Mouse (Mus musculus): ENCODE results near the gene Olfr898. TPM values are rescaled to one million over a fixed set of nuclear protein-coding genes. Genes with fewer than 3 reads are reported as not detected.

Gene Olfr898
- polyA plus RNA-seq (2014; fragmentation: Nextera tagmentation; extraction: Ambion mirVana), result not detected in 2 replicates

DNA sequence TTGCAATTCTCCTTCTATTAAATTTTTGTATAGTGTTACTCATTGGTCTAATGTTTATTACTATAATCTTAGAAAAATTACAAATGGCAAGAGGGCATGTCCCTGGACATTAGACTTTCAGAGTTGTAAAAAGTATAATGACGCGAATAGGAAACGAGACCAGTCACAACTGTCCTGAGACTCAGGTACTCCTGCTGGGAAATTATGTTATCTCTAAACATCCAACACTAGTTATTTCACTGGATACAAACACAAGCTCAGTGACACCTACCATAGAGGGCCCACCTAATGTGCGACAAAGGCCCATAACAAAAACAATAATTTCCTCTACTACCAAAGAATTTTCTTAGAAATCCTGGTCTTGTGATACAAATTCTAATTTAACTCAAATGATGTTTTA is at the start of gene Olfr898:
Olfr898 (plus strand) TSS at position 301 of the 400 bp plus-strand sequence.
- Histone ChIP-seq H3K27ac (ENCODE audit: low read depth, low read length) (no peak within 1 kb of the TSS), H3K27me3 (ENCODE audit: control insufficient read depth, insufficient read depth, low read length) (no peaks in the 10 kb centered on the region), H3K9ac (ENCODE audit: low read length) (no peak within 1 kb of the TSS), H3K9me3 (ENCODE audit: control insufficient read depth, low read length) (no peaks in the 10 kb centered on the region), H3K36me3 (ENCODE audit: control insufficient read depth, insufficient read depth, low read length) (no peaks in the 10 kb centered on the region), H3K4me2 (ENCODE audit: low read depth, low read length, severe bottlenecking) (no peak within 1 kb of the TSS), H3K4me1 (replicated peaks; ENCODE audit: control insufficient read depth, insufficient read depth, low read length) (no peaks in the 10 kb centered on the region), H3K4me3 (ENCODE audit: low read depth, low read length) (no peak within 1 kb of the TSS)
- no peak for ATAC-seq (replicated peaks; ENCODE audit: low FRiP score)
- DNase-seq (ENCODE audit: low spot score), result no peak
- 93% methylated on average over 4 of the region's 4 CpGs for WGBS

GRCm38 (mm10) chr9:38328760-38329159 is 19.5 kb upstream of the Olfr898 start, which contains the start of gene Olfr25:
Gene Olfr25, plus strand, starts transcription at chr9:38329060.
- no peaks in the 10 kb centered on the region for H3K9me3 ChIP-seq (ENCODE audit: control insufficient read depth, low read length)
- no peaks in the 10 kb centered on the region for H3K36me3 ChIP-seq (ENCODE audit: control insufficient read depth, insufficient read depth, low read length)
- H3K27me3 ChIP-seq (ENCODE audit: control insufficient read depth, insufficient read depth, low read length), result no peaks in the 10 kb centered on the region
- DNase-seq (ENCODE audit: low spot score), result no peak
- H3K4me1 ChIP-seq (replicated peaks; ENCODE audit: control insufficient read depth, insufficient read depth, low read length), result no peaks in the 10 kb centered on the region
- ATAC-seq (replicated peaks; ENCODE audit: low FRiP score), result no peak
- WGBS, result 75% methylated on average over 3 of the region's 3 CpGs
- H3K4me2 ChIP-seq (ENCODE audit: low read depth, low read length, severe bottlenecking), result no peak within 1 kb of the TSS
- H3K9ac ChIP-seq (ENCODE audit: low read length), result no peak within 1 kb of the TSS
- H3K4me3 ChIP-seq (ENCODE audit: low read depth, low read length), result no peak within 1 kb of the TSS
- H3K27ac ChIP-seq (ENCODE audit: low read depth, low read length), result no peak within 1 kb of the TSS

- no peaks in the 10 kb centered on the region for H3K4me1 ChIP-seq (replicated peaks; ENCODE audit: control insufficient read depth, insufficient read depth, low read length)
- 85% methylated on average over 2 of the region's 2 CpGs for WGBS
- no peak for DNase-seq (ENCODE audit: low spot score)
- H3K36me3 ChIP-seq (ENCODE audit: control insufficient read depth, insufficient read depth, low read length), result no peaks in the 10 kb centered on the region
- no peak within 1 kb of the TSS for H3K4me2 ChIP-seq (ENCODE audit: low read depth, low read length, severe bottlenecking)
- H3K9ac ChIP-seq (ENCODE audit: low read length), result no peak within 1 kb of the TSS
- no peaks in the 10 kb centered on the region for H3K27me3 ChIP-seq (ENCODE audit: control insufficient read depth, insufficient read depth, low read length)
- no peak within 1 kb of the TSS for H3K4me3 ChIP-seq (ENCODE audit: low read depth, low read length)
- no peak for ATAC-seq (replicated peaks; ENCODE audit: low FRiP score)
- H3K27ac ChIP-seq (ENCODE audit: low read depth, low read length), result no peak within 1 kb of the TSS
- no peaks in the 10 kb centered on the region for H3K9me3 ChIP-seq (ENCODE audit: control insufficient read depth, low read length)
Observed at GRCm38 (mm10) chr9:38366596-38366995, 18.4 kb downstream of the Olfr898 start, which contains the start of gene Olfr250. Gene Olfr250, plus strand, starts transcription at chr9:38366896.

DNA sequence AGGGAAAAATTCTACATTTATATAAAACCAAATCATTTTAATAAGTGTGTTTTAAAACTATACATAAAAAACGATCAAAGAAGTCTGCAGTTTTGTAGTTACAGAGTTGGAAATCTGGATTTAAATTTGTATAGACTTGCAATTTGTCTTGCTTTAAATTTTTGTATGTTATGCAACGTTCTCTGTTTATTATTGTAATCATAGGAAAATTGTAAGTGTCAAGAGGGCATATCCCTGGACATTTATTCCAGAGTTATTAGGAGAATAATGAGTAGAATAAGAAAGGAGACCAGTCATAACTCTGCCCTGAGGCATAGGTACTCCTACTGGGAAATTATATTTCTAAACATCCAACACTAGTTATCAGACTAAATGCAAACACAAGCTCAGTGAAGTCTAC is 28.6 kb downstream of the Olfr898 start, which contains the start of gene Olfr251:
Olfr251 (plus strand) TSS at position 301 of the 400 bp plus-strand sequence.
- DNase-seq (ENCODE audit: low spot score), result no peak
- H3K27ac ChIP-seq (ENCODE audit: low read depth, low read length), result no peak within 1 kb of the TSS
- H3K4me3 ChIP-seq (ENCODE audit: low read depth, low read length), result no peak within 1 kb of the TSS
- no peak within 1 kb of the TSS for H3K4me2 ChIP-seq (ENCODE audit: low read depth, low read length, severe bottlenecking)
- H3K27me3 ChIP-seq (ENCODE audit: control insufficient read depth, insufficient read depth, low read length), result no peaks in the 10 kb centered on the region
- no peak within 1 kb of the TSS for H3K9ac ChIP-seq (ENCODE audit: low read length)
- 77% methylated on average over 2 of the region's 2 CpGs for WGBS
- no peaks in the 10 kb centered on the region for H3K4me1 ChIP-seq (replicated peaks; ENCODE audit: control insufficient read depth, insufficient read depth, low read length)
- no peaks in the 10 kb centered on the region for H3K36me3 ChIP-seq (ENCODE audit: control insufficient read depth, insufficient read depth, low read length)
- H3K9me3 ChIP-seq (ENCODE audit: control insufficient read depth, low read length), result no peaks in the 10 kb centered on the region
- no peak for ATAC-seq (replicated peaks; ENCODE audit: low FRiP score)

DNA sequence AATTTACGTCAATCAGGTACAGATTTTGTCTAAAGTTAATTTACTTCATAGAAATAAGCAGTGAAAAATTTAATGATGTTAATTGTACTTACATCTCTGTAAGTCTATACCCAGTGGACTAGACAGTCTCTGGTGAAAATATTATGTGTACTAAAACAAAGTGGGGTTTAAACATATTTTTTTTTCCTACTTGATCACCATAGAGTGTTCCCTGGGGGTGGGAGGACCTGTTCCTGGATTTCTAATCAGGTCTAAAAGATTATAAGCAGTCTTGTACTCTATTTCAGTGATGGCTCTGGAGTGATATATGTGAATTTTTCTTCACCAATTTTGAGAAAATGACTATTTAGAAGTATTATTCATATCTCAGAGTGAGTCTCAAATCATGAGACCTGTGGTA is 53.2 kb downstream of the Olfr898 start, which contains the start of gene Olfr147:
Olfr147 (plus strand) TSS at position 301 of the 400 bp plus-strand sequence.
- H3K36me3 ChIP-seq (ENCODE audit: control insufficient read depth, insufficient read depth, low read length), result no peaks in the 10 kb centered on the region
- no peak within 1 kb of the TSS for H3K9ac ChIP-seq (ENCODE audit: low read length)
- no peaks in the 10 kb centered on the region for H3K27me3 ChIP-seq (ENCODE audit: control insufficient read depth, insufficient read depth, low read length)
- H3K27ac ChIP-seq (ENCODE audit: low read depth, low read length), result no peak within 1 kb of the TSS
- 92% methylated on average over 1 of the region's 1 CpGs for WGBS
- H3K4me3 ChIP-seq (ENCODE audit: low read depth, low read length), result no peak within 1 kb of the TSS
- H3K4me2 ChIP-seq (ENCODE audit: low read depth, low read length, severe bottlenecking), result no peak within 1 kb of the TSS
- DNase-seq (ENCODE audit: low spot score), result no peak
- H3K4me1 ChIP-seq (replicated peaks; ENCODE audit: control insufficient read depth, insufficient read depth, low read length), result no peaks in the 10 kb centered on the region
- ATAC-seq (replicated peaks; ENCODE audit: low FRiP score), result no peak
- H3K9me3 ChIP-seq (ENCODE audit: control insufficient read depth, low read length), result no peaks in the 10 kb centered on the region

Other genes with a start within 250 kb of the Olfr898 start
- not detected in 2 replicates for gene Olfr888, start 240.3 kb upstream of the Olfr898 start, polyA plus RNA-seq (2014; fragmentation: Nextera tagmentation; extraction: Ambion mirVana)
- gene Olfr889, start 233.2 kb upstream of the Olfr898 start, polyA plus RNA-seq (2014; fragmentation: Nextera tagmentation; extraction: Ambion mirVana), result 0.11 and 0.12 TPM in 2 replicates
- gene Olfr890, start 205.9 kb upstream of the Olfr898 start, polyA plus RNA-seq (2014; fragmentation: Nextera tagmentation; extraction: Ambion mirVana), result not detected in 2 replicates
- not detected in 2 replicates for gene Olfr891, start 167.6 kb upstream of the Olfr898 start, polyA plus RNA-seq (2014; fragmentation: Nextera tagmentation; extraction: Ambion mirVana)
- gene Olfr893, start 140.0 kb upstream of the Olfr898 start, polyA plus RNA-seq (2014; fragmentation: Nextera tagmentation; extraction: Ambion mirVana), result not detected in 2 replicates
- gene Olfr894, start 130.4 kb upstream of the Olfr898 start, polyA plus RNA-seq (2014; fragmentation: Nextera tagmentation; extraction: Ambion mirVana), result not detected in 2 replicates
- not detected in 2 replicates for gene Olfr143, start 95.6 kb upstream of the Olfr898 start, polyA plus RNA-seq (2014; fragmentation: Nextera tagmentation; extraction: Ambion mirVana)
- not detected in 2 replicates for gene Olfr895, start 80.6 kb upstream of the Olfr898 start, polyA plus RNA-seq (2014; fragmentation: Nextera tagmentation; extraction: Ambion mirVana)
- gene Olfr896-ps1, start 57.3 kb upstream of the Olfr898 start, polyA plus RNA-seq (2014; fragmentation: Nextera tagmentation; extraction: Ambion mirVana), result not detected in 2 replicates
- not detected in 2 replicates for gene Olfr25, start 19.4 kb upstream of the Olfr898 start, polyA plus RNA-seq (2014; fragmentation: Nextera tagmentation; extraction: Ambion mirVana)
- not detected in 2 replicates for gene Olfr250, start 18.5 kb downstream of the Olfr898 start, polyA plus RNA-seq (2014; fragmentation: Nextera tagmentation; extraction: Ambion mirVana)
- not detected in 2 replicates for gene Olfr251, start 28.7 kb downstream of the Olfr898 start, polyA plus RNA-seq (2014; fragmentation: Nextera tagmentation; extraction: Ambion mirVana)
- not detected in 2 replicates for gene Olfr147, start 53.3 kb downstream of the Olfr898 start, polyA plus RNA-seq (2014; fragmentation: Nextera tagmentation; extraction: Ambion mirVana)
- gene Olfr901, start 81.0 kb downstream of the Olfr898 start, polyA plus RNA-seq (2014; fragmentation: Nextera tagmentation; extraction: Ambion mirVana), result not detected in 2 replicates
- gene Olfr902, start 99.2 kb downstream of the Olfr898 start, polyA plus RNA-seq (2014; fragmentation: Nextera tagmentation; extraction: Ambion mirVana), result not detected in 2 replicates
- gene Olfr904, start 114.7 kb downstream of the Olfr898 start, polyA plus RNA-seq (2014; fragmentation: Nextera tagmentation; extraction: Ambion mirVana), result not detected in 2 replicates
- gene Olfr905, start 122.7 kb downstream of the Olfr898 start, polyA plus RNA-seq (2014; fragmentation: Nextera tagmentation; extraction: Ambion mirVana), result not detected in 2 replicates
- gene Olfr906, start 138.7 kb downstream of the Olfr898 start, polyA plus RNA-seq (2014; fragmentation: Nextera tagmentation; extraction: Ambion mirVana), result not detected in 2 replicates
- gene Olfr907, start 147.4 kb downstream of the Olfr898 start, polyA plus RNA-seq (2014; fragmentation: Nextera tagmentation; extraction: Ambion mirVana), result not detected in 2 replicates
- gene Olfr911-ps1, start 173.2 kb downstream of the Olfr898 start, polyA plus RNA-seq (2014; fragmentation: Nextera tagmentation; extraction: Ambion mirVana), result not detected in 2 replicates
- gene Olfr910, start 189.4 kb downstream of the Olfr898 start, polyA plus RNA-seq (2014; fragmentation: Nextera tagmentation; extraction: Ambion mirVana), result not detected in 2 replicates
- gene Olfr912, start 231.8 kb downstream of the Olfr898 start, polyA plus RNA-seq (2014; fragmentation: Nextera tagmentation; extraction: Ambion mirVana), result not detected in 2 replicates
- not detected in 2 replicates for gene Olfr913, start 244.3 kb downstream of the Olfr898 start, polyA plus RNA-seq (2014; fragmentation: Nextera tagmentation; extraction: Ambion mirVana)

Data from forebrain, embryonic 11.5 days (tissue).